Mouse (Mus musculus) bone marrow macrophage, adult 2 months (primary cell): Measurements from ENCODE around the gene Pdia5.

Source experiments
- CTCF ChIP-seq: IDR thresholded peaks from 2 replicates; pipeline ENCODE4 v1.5.1; 2012; ENCODE audit warnings: low read depth, mild to moderate bottlenecking, low read length, moderate library complexity
- POLR2A ChIP-seq: IDR thresholded peaks from 2 replicates; pipeline ENCODE4 v1.6.1; 2012; ENCODE audit warnings: mild to moderate bottlenecking, low read depth, low read length, borderline replicate concordance

DNA sequence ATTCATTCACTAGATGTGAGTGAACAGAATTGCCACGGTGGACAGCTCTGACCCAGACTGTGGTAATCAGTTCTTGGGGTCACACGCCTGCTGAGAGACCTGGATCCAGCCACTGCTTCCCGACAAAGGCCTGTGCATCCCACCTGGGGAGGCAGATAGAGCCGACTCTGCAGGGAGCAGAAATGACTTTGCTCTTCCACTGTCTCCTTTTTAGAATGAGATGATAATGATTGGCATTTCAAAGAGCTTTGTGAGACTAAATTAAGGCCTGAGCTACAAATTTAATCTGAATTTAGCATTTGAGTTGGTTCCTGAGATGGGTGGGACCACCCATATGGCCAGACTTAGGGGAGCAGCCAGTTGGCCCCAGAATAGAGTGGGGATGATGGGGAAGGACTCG, 85.8 kb downstream of the Pdia5 start:
- TF ChIP-seq POLR2A (no peak), CTCF (no peak)
